Mouse (Mus musculus) spleen, adult 2 months (tissue): ENCODE data around the gene Has1.

Experiments
- CTCF ChIP-seq: fragments of 200-500 bp; IDR thresholded peaks from 2 replicates; pipeline ENCODE4 v1.5.1; 2011; ENCODE audit warnings: mild to moderate bottlenecking, inconsistent platforms; ENCODE audit not compliant: insufficient read depth, insufficient read length, insufficient replicate concordance; ENCODE audit errors: extremely low read depth
- POLR2A ChIP-seq: fragments of 200-500 bp; IDR thresholded peaks from 2 replicates; pipeline ENCODE4 v1.6.1; 2011; ENCODE audit warnings: low read depth, low read length, inconsistent platforms

- TF ChIP-seq CTCF, result no peak
- no peak for TF ChIP-seq POLR2A
Measured at GRCm38 (mm10) chr17:17860110-17860509, 5.1 kb upstream of the Has1 start.
